Mouse (Mus musculus) adrenal gland, postnatal 4 days (tissue): ENCODE measurements at regions not wholly inside any gene's neighbourhood (a gene's known extent, or its start where the extent isn't known, plus 50 kb on each side); places are given as distances from the start of the nearest gene placed in this dataset.
A peak's percentile ranks its signal among the peaks of the same experiment; 100 is the strongest.

Experiments used
- DNase-seq, 2 experiments: peaks; one replicate each; pipeline ENCODE4 v3.0.0; 2021 to 2022; ENCODE audit warnings: low spot score in 2 of 2, mixed read lengths in 2 of 2

DNA sequence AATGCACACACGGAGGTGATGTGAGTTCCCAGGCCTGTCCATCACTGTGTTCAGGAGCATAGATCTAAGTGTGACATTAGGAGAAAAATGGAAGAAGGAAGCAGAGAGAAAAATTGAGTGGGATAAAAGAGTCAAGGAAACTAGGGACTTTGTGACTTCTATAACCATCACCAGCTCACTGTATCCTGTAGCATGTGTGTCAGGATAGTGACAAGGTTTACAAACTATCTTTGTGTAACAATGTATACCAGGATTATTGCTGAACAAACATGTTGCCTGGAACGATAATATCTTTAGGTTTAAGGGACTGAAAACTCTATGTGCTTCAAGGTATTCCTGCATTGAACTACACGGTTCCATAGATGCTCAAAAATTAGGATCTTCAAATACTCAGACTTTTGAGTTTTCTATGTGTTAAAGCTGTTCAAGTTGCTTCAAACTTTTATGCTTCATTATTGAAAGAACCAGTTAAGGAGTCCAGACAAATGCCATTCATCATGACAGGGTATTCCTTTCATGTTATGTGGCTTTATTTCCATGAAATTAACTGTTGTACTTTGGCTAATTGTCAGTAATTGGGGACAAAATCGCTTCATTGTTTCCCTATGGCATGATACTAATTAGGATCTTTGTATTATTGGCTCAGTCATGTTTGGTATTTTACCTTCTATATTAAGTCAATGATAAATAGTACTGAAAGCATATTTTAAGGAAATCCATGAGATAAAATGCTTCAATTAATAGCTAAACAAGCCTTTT, 200.5 kb downstream of the Gm11146 start:
- DNase-seq: no peak

DNA sequence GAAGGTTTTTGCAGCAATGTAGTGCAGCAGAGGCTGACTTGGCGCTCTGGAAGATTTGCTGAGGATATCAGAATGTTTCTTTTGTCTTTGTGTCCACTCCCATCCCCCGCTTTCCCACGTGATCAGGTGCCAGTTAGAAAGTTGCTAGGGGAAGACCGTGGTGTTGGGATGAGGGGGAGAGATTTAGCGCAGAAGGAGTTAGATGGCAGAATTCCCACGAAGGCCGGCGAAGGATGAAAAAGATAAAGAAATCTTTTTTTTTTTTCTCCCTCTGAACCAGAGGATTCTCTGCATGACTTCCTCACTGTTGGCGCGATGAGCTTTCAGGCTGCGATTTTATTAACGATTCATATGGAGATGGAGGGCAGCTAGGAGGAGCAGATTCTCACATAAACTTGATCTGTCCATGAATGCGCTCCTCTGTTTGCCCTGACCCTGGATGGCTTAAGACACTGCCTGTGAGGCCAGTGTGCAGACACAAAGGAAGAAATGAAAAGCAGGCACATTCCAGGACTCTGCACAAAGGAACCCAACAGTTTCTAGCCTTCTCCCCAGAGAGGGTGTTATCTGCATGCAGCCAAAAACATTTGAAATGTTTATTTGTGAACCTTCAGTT, 201.5 kb downstream of the Gm11146 start:
- DNase-seq: no peak

DNA sequence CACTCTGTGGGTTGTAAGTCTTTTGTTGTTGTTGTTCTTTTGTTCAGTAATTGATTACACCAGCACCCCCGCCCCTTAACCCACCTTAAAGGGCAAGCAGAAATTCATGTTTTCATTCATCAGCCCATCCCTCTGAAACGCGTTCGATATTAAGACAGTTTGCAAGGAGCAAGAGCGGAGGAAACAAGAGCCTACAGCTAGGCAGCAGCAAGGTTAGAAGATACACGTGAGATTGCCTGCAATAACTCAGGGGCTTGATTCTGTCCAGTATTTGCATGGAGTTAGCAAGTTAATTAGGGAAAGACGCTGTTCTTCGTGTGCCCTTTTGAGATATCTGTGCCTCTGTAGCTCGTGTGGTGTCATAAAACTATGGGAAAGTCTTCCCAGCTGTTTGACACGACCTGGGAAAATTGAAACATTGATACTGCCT, 202.0 kb downstream of the Gm11146 start:
- no peak for DNase-seq

DNA sequence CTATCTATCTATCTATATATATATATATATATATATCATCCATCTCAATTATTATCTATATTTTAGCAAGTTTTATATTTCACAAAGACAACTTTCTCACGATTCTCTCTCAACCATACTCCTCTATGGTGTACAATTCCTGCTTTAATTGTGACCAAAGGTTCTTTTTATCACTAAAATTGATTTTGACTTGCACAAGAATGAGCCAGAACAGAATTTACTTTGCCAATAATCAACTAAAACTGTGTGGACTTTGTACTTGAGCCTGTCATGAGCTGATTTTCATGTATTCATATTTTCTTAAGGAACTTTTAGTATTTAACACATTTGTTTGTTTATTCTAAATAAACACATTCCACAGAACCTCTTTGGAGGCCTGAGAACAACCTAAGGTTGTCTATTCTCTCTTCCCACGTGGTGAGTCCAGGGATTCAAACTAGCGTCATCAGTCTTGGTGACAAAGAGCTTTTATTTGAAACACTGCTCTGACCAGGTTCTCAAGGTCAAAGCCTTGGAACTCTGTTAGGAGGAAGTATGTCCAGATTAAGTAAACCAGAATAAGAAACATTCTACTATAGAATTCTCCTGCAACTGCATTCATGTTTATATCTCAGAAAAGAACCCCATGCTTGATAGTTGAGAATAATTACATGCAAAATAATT, 207.7 kb downstream of the Gm11146 start:
- no peak for DNase-seq

DNA sequence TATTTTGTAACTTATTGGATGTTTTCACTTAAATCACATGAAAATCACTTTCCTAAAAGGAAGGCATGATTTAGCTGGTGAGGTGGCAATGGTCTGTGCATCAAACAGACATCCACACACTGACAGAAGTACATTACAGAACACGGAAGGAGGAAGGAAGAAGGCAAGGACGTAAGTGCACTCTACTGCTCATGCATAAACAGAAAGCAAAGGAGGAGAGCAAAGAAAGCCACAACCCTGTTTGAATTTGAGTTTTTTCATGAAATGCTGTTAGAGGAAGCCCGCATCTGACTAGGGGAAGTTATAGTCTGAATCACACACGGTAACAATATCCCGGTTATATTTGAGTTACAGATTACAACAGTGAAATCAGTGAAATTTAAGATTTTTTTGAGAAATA, 208.4 kb downstream of the Gm11146 start:
- DNase-seq: no peak

DNA sequence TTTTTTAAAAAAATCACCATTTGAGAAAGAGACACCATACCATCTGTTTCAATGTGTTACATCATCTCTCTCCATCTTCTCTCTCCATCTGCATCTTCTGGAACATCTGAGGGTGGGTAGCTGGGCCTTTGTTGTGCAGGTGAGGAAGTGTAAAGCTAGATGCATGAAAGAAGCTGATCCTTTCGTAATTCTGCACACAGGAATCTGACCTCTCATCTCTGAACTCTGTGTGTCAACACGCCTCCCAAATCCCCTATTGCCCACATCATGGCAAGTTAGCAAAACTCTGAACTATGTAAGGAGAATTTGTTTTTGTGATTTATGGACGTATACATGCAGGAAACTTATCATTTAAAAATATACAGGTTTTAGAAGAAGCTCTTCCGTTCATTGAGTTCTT, 209.7 kb downstream of the Gm11146 start:
- DNase-seq: no peak

DNA sequence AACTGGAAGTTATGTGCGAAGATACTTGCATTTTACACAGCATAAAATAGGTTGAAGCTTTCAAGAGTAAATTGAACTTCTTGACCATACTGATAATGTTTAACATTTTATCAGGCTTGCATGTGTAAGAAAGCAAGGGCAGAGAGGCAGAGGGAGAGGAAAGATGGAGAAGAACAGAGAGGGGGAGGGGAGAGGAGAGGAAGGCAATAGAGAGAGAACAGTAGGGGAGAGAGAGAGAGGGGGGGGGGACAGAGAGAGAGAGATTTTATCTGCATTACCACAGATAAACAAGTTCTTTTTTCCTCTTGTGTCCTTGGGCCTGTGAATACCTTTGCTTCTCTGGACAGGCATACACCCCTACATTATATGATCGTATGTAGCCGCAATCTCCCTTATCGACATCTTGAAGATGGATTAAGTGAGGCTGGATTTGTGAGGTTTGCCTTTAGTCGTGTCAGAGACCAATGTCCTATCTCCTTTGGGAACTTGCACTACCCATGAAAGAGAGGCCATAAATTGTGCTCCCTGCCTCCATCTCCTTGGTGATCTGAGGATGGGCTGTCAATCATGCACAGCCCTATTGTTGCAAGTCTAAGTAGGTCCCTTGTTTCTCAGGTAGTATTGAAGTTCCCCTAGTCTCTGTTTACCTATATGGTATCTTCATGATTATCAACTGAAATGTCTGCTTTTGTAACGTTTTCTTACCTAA, 217.7 kb downstream of the Gm11146 start:
- DNase-seq: no peak

DNA sequence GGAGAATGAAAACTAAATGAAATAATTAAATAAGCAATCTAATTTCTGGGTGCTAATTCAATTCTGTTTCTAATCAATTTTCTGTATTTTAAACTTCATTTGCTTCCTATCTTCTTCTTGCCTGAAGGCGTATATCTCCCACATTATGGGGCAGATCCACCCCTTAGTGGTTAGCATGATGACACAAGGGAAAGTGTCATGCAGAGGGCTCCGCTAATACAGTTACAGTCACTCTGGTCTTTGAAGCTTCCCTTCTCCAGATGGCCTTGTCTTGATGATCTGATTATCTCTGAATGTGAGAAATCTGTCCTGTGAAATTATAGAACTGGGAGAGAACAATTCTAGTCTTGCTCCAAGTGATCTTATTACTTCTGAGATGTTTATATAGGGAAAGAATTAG, 219.1 kb downstream of the Gm11146 start:
- no peak for DNase-seq

DNA sequence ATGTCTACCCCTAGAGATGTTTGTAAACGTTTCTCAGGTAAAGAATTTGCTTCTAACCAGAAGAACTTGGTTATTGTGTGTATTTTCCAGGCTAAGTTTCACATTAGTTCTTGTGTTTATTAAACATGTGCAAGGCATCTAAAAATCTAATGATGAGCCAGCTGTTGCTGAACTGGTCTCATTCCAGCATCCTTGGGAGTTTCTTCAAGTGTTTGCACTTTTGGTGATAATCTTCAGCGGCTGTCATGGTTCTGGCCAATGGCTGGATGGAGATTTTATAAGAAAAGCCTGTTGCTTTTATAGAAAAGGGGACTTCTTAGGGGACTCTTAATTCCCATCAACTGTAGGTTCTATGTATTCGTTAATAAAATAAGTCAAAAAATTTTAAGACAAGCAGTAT, 229.1 kb downstream of the Gm11146 start:
- DNase-seq: no peak

DNA sequence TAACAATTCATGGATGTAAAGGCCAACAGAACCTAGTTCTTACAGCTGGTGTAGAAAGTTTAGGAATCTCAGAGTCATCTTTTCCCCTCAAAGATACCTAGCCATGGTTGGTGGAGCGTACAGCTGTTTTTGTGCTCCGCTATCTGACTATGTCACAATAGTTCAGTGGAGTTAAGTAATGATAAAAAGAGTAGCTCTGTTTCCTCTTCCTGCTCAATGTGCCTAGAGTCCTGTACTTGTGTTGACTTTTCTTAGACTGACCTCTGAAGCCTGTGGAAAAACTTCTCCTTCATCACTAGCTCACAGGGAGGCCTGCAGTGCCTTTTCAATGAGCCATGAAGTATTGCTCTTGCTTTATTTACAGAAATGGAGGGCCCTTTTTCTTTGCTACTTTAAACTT, 232.1 kb downstream of the Gm11146 start:
- no peak for DNase-seq

DNA sequence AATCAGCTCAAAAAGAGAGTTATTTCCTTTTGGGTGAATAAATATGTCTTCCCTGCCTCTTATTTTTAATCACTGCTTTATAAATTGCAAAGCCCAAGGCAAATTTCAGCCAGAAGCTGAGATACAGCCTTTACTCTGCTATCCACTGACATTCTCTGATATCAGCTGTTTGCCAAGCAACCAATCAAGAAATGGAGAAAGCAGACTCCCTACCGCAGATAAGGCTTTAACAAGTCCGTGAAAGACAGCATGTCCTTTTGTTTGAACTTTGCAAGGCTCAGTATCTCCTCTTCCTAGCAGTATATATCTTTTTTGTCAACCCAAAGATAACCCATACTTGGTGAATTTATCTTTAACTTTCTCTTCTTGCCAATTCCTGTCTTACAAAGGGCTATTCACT, 236.6 kb downstream of the Gm11146 start:
- DNase-seq: no peak

DNA sequence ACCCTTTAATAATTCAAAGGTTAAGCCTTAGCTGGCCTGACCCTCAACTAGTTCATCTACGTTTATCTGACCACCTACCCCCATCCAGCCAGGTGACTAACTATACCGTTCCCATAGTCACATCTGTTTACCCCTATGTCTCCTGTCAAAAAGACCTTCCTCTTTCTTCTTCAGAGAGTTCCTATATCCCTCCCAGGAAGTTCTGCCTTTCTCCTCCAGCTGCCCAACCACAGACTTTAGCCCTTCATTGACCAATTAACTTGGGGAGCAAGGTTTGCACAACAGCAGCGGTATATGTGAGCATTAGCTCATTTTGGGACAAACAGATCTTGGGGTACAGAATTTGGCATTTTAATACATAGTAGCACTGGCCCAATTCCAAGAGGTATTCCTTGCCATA, 237.5 kb downstream of the Gm11146 start:
- no peak for DNase-seq

DNA sequence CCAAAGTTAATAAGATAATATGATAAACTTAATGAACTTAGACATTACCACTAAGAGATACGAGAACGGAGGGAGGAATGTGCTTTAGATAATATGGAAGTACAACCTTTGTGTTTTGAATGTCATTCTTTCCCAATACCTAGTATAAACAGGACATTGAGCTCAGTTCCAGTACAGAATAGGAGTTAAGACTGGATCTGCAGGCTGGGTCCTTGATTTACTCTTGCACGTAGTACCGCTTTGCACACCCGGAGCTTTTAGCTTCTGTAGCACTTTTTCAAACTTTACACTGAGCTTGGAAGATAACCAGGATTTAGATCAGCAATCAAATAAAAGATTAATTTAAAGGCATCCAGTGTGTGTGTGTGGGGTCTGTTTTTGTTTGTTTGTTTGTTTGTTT, 242.7 kb downstream of the Gm11146 start:
- no peak for DNase-seq

DNA sequence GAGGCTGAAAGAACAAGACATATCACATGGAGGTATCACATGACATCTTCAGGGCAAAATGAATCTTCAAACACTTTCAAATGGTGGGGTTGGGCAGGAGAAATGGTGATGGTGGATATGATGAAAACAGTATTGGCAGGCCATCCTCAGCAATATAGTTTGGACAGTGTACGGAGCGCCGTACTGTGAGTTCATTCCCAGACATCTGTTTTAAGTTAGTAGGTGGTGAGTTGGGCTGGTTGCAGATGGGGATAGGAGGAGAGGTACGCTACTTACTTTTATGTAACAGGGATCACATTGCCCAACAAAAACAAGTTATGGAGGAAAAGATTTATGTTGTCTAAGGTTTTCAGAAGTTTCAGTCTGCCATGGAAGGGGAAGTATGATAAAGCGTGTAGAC, 246.6 kb downstream of the Gm11146 start:
- no peak for DNase-seq

DNA sequence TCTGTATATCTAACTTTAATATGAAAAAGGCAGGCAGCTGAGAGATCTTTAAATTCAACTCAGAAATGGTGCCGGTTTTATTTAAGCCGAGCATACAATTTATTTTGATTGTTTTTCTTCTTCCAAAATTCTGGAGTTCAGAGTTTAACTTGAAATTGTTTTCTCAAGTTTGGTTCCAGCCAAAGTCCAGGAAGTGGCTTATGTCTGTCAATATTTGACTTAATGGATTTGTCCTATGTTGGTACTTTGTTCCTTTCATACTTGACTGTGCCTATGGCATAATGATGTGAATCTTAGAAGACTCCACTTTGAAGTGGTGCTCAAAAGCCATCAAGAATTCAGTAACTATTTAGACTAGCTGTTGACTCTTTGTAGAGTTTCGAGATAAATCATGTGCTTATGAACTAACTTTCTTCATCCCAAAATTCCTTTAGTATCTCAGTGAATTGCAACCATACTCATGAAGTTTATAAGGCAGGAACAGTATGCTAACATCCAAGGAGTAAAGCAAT, 247.6 kb downstream of the Gm11146 start:
- no peak for DNase-seq

DNA sequence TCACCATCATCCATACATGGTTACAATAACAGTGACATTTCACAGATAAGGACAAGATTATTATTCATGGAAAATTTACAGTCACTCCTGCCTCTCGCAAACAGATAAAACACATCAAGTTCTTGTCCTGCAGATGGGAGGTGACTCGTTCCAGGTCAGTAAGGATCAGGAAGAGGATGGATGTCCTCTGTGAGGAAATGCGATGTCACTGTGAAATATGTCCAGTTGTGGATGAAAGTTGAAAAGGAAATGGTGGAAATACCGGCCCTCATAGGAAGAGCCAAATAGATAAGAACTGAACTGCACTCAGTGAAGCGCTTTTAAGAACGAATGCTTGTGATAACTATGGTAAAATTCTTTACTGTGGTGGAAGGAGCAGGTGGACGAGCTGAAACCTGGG, 255.8 kb downstream of the Gm11146 start:
- DNase-seq: no peak

DNA sequence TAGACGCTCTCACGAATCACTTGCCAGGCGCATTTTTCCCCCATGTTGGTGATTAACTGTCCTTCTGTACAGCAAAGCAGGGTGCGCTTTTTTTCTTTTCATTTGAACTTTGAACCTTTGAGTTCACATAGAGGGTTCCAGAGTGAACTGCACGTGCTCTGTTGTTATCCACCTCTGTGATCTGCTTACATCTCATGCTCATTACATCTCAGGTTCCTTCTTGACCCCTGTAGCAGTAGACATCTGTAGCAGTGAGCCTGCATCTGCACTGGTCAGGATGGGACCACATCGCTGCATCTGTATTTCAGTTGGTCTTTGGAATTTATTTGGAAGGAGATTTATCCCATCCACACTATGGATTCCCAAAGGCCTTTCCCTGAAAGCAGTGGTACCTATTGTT, 269.6 kb downstream of the Gm11146 start:
- no peak for DNase-seq

DNA sequence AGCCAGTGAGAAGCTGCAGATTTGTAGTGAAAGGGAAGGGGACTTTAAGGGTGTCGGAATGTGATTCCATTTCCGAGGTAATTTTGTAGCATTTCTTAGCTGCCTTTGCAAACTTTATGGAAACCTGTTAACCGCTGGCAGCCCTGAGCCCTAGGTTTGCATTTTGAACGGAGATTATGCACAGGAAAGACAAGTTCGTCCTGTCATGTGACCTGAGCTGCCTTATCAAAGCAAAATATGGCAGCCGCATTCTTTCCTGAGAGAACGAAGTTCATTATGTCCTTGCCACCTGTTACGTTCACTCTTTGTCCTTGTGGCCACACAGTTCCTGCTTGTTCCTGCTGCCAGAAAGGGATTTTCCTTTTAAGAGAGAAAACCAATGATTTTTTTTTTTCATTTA, 270.9 kb downstream of the Gm11146 start:
- peak in 1 of 2 experiments; percentile 9 for DNase-seq

DNA sequence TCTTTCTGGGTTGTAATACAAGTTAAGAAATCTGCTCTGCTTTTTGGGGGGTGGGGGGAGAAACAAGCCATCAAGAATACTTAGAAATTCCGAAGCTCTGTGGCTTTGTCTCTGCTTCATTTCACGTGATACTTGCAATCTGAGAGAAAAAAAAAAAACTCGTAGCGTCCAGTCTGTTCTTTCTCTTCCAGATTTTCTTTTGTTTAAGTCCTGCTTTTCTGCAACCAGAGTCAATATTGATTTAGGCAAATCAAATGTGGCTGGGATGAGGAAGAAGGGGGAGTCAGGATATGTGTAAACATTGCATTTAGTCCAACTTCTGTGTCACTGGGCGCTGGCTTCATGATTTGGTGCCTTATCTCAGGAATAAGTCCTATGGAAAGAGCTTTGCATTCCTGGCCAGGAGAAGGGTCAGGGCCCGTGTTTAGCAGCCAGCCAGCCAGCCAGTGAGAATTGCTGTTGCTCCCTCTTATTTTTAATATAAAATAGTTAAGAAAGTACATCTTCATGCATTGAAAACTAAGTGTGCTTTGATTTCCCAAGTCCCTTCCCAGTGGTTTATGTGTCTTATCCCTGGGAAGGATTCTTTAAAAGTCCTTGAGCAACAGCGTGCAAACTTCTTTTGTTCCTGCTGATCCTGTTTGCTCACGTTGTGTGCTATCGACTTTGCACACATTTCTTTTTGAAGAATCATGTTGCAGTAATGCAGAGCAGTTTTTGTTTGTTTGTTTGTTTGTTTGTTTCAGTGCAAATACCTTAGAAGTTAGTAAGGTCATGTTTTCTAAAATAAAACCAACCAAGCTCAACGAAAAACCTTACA, 272.0 kb downstream of the Gm11146 start:
- peak in 1 of 2 experiments; percentile 6 for DNase-seq

DNA sequence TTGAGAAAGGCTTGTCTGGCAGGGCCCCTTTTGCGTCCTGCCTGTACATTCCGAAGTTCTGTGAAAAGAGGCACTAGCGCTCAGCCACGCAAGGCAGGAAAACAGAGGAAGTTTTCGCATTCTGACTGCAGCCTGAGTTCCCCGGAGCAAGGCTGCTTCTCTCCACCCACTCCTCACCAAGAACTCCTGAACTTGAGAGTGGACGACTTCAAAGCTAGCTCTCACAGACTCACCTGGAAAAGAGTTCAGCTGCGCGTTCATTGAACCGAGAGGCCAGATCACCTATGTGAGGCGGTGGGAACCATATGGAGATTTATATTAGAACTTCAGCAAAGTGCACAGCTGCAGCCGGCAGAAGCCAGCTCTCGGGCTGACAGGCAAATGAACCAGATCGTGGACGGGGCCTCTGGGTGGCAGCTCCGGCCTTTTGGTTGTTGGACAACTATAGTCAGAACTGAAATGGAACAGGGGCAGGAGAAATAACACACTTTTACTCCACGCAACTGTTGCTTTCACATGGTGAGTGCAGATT, 272.7 kb downstream of the Gm11146 start:
- peak; percentile 20 to 21 for DNase-seq
